Mouse (Mus musculus) left cerebral cortex, adult 8-10 months (tissue): Measurements from ENCODE around the gene Gm20388. TPM values are rescaled to one million over a fixed set of nuclear protein-coding genes. Genes with fewer than 3 reads are reported as not detected.

Experiments
- DNase-seq, 2 experiments: peaks; one replicate each; pipeline ENCODE4 v3.0.0; 2022; ENCODE audit warnings: low spot score in 2 of 2
- total RNA-seq, 4 experiments: library from RNA; stranded (reverse); gene quantifications; 2 replicates each; pipeline ENCODE4 v1.2.4; 2022

Gene Gm20388
- total RNA-seq, 4 experiments from 2014 or later = 10.4 to 20.8 (median 16.4) TPM

DNA sequence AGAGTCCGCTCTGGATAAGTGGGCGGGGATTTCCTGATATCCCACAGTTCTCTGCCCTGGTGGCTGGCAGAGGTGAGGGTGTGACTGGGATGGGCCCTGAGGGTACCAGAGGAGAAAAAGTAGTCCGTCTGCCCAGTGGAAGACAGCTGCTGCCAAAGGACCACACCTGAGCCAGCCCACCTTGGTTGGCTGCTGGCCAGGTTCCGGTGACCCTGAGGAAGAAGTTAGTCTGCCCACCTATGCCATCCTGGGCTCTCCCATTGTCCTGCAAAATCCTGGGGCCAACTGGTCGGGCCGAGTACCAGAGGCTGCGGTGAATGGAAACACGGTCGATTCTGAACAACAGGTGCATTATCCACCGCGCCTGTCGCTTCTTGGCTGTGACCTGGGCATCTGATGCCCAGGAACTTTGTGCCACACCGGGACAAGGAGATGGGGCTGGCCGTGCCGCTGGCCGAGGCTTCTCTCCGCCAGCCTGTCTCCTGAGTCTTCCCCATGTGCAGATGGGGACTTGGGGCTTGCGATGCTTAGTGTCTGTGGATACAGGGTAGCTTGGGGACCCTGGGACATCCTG is 643.9 kb downstream of the Gm20388 start:
- no peak for DNase-seq

- DNase-seq = no peak
Measured at GRCm38 (mm10) chr8:120556198-120556892, 645.7 kb downstream of the Gm20388 start.

GRCm38 (mm10) chr8:120557170-120557965 is 646.7 kb downstream of the Gm20388 start:
- DNase-seq = peak in 1 of 2 experiments; percentile 86

DNA sequence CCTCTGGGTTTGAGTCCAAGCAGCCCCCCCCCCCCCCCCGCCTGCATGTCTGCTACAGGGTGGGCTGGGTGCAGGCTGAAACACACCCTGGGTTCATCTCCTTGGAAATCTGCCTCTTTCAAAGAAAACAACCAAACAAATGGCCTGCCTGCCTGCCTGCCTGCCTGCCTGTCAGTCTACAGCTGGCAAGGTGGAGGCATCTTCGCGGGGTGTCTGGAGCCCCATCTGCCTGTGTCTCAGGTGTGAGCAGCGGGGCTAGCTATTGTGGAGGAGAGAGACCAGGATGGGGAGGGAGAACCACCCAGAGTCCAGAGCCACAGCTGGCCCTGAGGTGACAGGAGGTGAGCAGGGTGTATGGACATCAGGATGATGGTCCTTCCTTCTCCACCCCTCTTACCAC is 647.5 kb downstream of the Gm20388 start:
- DNase-seq = no peak

DNA sequence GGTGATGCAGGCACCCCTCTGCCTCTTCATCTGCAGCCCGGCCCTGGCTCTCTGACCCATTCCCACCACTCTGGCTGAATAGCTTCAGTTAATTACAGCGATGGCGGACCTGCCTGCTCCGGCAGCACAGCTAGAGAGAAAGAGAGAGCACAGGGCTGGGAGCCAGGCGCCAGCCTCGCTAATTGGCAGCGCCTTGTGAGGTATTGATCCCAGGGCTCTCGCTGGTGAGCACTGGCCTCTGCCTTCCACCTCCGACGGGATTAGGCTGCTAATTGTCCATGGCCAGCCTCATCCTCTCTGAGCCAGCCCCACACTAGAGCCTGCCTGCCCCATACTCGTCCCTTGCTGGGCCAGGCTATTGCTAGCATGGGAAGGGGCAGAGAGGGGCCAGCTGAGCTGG is 649.0 kb downstream of the Gm20388 start:
- DNase-seq = no peak

DNA sequence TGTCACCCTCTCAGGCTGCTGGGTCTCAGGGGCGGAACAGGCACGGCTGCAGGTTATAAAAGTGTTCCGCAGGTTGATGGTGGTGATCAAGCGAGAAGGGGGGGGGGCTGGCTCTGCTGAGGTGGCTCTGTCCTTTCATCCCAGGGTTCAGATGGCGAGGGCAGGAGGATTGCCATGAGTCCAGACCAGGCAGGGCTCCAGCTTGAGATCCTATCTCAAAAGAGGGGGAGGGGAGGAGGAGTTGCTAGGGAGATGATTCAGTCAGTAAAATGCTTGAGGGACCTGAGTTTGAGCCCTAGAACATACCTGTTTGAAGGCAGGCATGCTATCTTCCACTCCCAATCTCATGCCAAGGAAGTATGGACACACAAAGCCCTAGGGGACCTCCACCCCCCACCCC is 649.9 kb downstream of the Gm20388 start:
- DNase-seq = no peak

GRCm38 (mm10) chr8:120561539-120562435 is 651.1 kb downstream of the Gm20388 start:
- DNase-seq = no peak

DNA sequence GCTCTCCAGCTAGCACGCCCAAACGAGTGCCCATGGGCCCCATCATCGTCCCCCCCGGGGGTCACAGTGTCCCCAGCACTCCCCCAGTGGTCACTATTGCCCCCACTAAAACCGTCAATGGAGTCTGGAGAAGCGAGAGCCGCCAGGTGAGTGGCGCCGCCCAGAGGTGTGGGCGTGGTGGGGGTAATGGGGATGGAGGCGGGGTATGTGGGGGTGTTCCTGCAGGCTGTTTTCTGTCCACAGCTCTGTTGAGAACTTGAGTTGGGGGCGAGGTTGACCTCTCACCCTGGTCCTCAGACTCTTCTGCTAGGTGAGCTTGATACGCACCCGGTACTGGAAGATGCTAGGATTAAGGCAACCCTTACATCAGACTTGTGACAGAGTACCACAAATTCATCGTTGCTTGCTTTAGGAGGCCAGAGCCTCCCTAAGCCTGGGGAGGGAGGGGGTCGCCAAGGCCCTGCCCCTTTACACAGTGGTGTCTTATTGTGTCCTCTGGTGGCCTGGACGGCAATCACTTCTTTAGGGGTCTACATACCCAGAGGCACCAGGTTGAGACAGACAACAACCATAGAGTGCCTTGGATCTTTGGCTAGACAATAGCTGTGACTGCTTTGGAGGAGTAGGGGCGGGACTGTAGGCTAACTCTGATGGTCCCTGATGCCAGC is 652.2 kb downstream of the Gm20388 start:
- no peak for DNase-seq

DNA sequence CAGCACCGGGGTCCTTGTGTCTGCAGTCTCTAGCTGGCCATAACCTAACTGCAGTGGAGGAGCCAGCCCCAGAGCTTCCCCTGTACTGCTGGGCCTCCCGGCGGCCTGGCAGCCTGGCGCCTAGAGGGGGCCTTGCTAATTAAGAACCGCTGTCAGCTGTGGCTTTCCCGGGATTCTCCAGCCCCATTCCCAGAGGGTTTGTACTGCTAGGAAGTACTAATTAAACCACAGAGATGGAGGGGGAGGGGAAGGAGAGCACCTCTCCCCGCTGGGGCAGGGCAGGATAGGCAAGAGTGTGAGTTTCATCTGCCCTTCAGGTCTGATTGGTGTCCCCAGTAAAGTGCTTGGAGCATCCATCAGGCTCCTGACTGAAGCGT is 652.7 kb downstream of the Gm20388 start:
- no peak for DNase-seq

DNA sequence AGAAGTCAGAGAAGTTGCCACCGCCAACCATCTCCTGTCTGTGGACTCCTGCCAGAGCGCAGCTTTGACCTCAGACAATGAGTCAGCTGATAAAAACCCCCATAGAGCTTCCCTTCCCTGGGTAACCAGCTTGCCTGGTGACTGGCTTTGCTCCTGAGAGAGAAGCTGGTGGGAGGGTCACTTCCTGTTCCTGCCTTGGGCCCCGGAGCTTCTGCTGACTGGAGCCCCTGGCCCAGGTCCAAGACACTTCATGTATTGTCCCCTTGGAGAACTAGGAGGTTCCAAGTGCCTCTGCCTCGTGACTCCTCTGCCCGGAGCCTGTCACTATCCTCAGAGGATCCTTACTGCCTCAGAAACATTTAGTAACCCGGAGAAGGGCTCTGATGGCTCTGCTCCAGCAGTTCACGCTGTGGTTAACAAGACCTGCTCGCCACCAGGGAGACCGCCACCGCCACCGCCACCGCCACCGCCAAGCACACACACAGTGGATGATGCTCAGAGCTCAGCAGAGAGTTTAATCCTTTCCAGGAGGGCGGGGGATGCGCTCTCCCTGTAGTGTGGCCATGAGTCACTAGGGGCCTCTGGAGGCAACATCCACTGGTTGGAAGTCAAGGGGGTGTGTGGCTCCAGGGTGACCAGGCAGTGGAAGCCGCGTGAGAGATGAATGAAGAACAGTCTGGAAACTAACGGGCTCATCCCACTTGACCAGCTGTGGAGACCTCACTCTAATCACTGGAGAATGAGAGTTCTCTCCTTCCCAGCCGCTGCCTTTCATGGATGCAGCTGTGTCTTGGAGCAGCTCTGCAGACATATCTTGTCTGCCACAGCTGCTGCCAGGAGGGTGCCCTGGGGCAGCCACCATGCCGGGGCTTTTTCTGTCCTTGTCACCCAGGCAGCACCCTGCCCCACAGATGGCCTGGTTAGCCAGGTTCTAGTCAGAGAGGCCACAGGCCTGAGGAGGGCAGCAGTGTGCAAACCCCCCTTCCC is 653.5 kb downstream of the Gm20388 start:
- DNase-seq = peak in 1 of 2 experiments; percentile 71

- no peak for DNase-seq
Measured at GRCm38 (mm10) chr8:120565151-120565711, 654.6 kb downstream of the Gm20388 start.

DNA sequence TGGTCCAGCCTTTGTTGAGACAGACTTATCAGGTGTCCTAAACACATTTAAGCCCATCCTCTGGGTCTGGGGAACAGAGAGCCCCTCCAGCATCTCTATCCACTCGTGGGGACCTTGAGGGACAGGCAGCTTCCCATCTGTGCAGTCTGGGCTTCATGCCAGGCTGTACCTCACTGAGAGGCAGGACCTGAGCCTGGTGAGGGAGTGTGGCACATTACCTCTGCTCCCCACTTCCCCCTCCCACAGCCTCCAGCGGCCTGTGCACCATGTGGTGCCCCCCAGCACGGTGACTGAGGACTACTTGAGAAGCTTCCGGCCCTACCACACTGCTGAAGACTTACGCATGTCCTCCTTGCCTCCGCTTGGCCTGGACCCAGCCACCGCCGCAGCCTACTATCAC is 656.0 kb downstream of the Gm20388 start:
- no peak for DNase-seq

- no peak for DNase-seq
Measured at GRCm38 (mm10) chr8:120567731-120568130, 657.1 kb downstream of the Gm20388 start.

GRCm38 (mm10) chr8:120568164-120568798 is 657.6 kb downstream of the Gm20388 start:
- no peak for DNase-seq

- DNase-seq = no peak
Measured at GRCm38 (mm10) chr8:120569123-120569522, 658.5 kb downstream of the Gm20388 start.

GRCm38 (mm10) chr8:120569939-120570715 is 659.5 kb downstream of the Gm20388 start:
- peak in 1 of 2 experiments; percentile 79 for DNase-seq

DNA sequence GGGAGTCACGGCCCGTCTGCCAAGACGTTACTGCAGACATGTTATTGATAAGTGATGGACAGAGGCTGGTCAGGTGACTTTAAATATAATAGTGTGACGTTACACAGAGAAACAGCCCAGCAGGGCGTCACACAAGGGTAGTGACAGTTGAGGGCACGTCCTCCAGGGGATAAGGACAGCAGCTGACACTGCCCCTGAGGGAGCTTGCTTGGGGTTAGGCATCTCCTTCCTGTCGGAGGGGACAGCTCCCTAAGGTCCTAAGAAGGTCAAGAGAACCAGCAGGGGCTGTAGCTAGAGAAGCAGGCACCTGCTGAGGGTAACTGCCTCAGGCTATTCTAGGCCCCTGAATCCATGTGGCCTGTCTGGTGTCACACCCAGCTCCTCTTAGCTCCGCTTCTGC is 660.9 kb downstream of the Gm20388 start:
- DNase-seq = no peak

- peak in 1 of 2 experiments; percentile 68 for DNase-seq
Measured at GRCm38 (mm10) chr8:120572534-120572933, 661.9 kb downstream of the Gm20388 start.
